Mouse (Mus musculus) embryonic stem cell, embryonic (primary cell): ENCODE measurements at regions not wholly inside any gene's neighbourhood (a gene's known extent, or its start where the extent isn't known, plus 50 kb on each side); places are given as distances from the start of the nearest gene placed in this dataset.

Source experiments
- CTCF ChIA-PET, 4 experiments: fragments of 300-600 bp in 2 of 4; fragments of 350-600 bp in 2 of 4; sonication (Branson Sonifier 250); formaldehyde crosslinking; loops; one replicate each; lab custom pipeline; 2022; ENCODE audit warnings: inconsistent platforms in 2 of 4; lab: Charles Lee
- POLR2A ChIA-PET, 4 experiments: fragments of 300-600 bp in 2 of 4; fragments of 350-600 bp in 2 of 4; sonication (Branson Sonifier 250); formaldehyde crosslinking; loops; one replicate each; lab custom pipeline; 2022; ENCODE audit warnings: antibody characterized with exemption in 4 of 4, inconsistent platforms in 1 of 4; lab: Charles Lee

- POLR2A ChIA-PET, result interaction anchor here in 1 of 4 experiments (0.6 kb wide), 1 partner anchor 152 kb away, joined by 6 read pairs; no protein-coding TSS in a partner anchor
- CTCF ChIA-PET, result interaction anchor here in 1 of 4 experiments (0.7 kb wide), 1 partner anchor 275 kb away, joined by 4 read pairs; no protein-coding TSS in a partner anchor
These were observed 57.9 kb upstream of the Adgrg2 start for GRCm38 (mm10) chrX:160332618-160333017.

GRCm38 (mm10) chrX:160338347-160338985, 52.0 kb upstream of the Adgrg2 start:
- POLR2A ChIA-PET, result no interaction called here
- CTCF ChIA-PET, result no interaction called here
